7 mouse cellular contexts compared by ENCODE assay signal in the genomic region with DNA sequence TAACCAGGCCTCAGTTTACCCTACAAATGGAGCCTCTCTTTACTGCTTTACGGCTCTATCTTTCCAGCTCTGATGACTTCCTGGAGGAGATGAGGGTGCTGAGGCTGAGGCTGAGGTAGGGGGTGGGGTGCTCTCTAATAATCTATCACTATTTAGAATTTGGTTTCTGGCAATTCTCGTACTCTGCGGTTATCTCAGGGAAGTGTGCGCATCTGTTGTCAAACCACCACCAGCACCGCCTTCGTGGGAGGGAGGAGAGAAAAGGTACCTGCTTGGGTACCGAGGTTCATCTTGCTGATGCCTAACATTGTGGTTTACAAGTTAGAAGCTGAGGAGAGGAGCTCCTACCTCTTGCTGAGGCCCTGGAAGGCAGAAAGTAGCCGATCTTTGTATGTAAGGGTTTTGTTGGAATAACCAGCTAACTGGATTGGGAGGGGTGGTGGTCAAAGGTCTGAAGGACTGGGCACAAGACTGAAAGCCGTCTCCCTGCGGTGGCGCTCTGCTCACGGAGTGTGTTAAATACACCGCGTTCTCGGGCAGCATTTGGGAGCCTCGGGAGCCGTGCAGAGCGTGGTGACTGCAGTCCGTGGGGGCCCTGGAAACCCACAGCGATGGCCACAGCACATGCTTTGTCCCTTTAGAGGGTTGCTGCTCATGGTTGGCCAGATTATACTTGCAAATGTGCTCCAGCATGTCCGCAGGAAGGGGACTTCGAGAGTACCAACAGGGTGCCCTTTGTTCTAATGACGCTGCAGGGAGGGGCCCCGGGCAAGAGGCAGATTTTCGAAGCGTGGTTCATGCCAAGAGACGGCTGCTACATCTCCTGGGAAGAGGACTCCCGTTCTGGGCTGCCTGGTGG.
DNase-seq lines count a peak whose midpoint lies in the region; ATAC-seq and TF ChIP-seq lines count a peak whose summit lies in the region.

No protein-coding gene starts in this region.

- no peaks in the 10 kb centered on the region for H3K27me3 ChIP-seq in intestine, postnatal 0 days (replicated peaks; ENCODE audit: control insufficient read depth, insufficient read depth, low read length)

- peak overlapping the region; percentile 25 for H3K4me3 ChIP-seq in intestine, postnatal 0 days (ENCODE audit: low read depth, low read length)

- DNase-seq in adrenal gland, postnatal 14 days = peak; percentile 45
- DNase-seq in cerebellum, postnatal 14 days = peak; percentile 43 to 52
- DNase-seq in frontal cortex, postnatal 25 days (ENCODE audit: low spot score in 2 of 2) = peak; percentile 22 to 43
- peak; percentile 52 to 73 for DNase-seq in left cerebral cortex, adult 9 months (ENCODE audit: low spot score in 2 of 2)
- peak; percentile 64 for DNase-seq in right cerebral cortex, postnatal 25 days

- ATAC-seq in intestine, postnatal 0 days = peak; percentile 64
- ATAC-seq in megakaryocyte, adult 5-6 weeks (ENCODE audit: poor library complexity, severe bottlenecking) = peak; percentile 45

- H3K9me3 ChIP-seq in intestine, postnatal 0 days (ENCODE audit: control insufficient read depth) = no peaks in the 10 kb centered on the region

- TF ChIP-seq CTCF in intestine, postnatal 0 days (IDR thresholded peaks at IDR 0.05; ENCODE audit: low read depth) = 0 out of 2 replicates have a peak, but pooled peaks have one; percentile 13

- peaks cover 20% of the 10 kb centered on the region for H3K4me1 ChIP-seq in intestine, postnatal 0 days (replicated peaks; ENCODE audit: control insufficient read depth, insufficient read depth, low read length)

- 11% methylated on average over 28 of the region's 28 CpGs for WGBS in intestine, postnatal 0 days

- 0 out of 2 replicates have a peak overlapping the region, but pooled peaks have one; percentile 34 for H3K9ac ChIP-seq in intestine, postnatal 0 days (ENCODE audit: low read depth, low read length)

- H3K36me3 ChIP-seq in intestine, postnatal 0 days (ENCODE audit: control insufficient read depth, insufficient read depth) = no peaks in the 10 kb centered on the region

- peak overlapping the region; percentile 76 for H3K4me2 ChIP-seq in intestine, postnatal 0 days (replicated peaks; ENCODE audit: low read depth)

- peak overlapping the region; percentile 84 for H3K27ac ChIP-seq in intestine, postnatal 0 days (ENCODE audit: low read depth, low read length)

Comparison
In these comparisons a context has a peak if more than half of its experiments do, and no peak if none do; other contexts are left out.
1. Peak in every context shown above with its lines: DNase-seq, ATAC-seq, H3K4me3 ChIP-seq and H3K27ac ChIP-seq.